Mouse (Mus musculus) liver, embryonic 14.5 days (tissue): Measurements from ENCODE around the gene Dnah8.

Source experiments
- CTCF ChIP-seq: IDR thresholded peaks from 2 replicates; pipeline ENCODE4 v1.5.1; 2016; ENCODE audit warnings: antibody characterized with exemption, low read depth, control low read depth
- EP300 ChIP-seq: IDR thresholded peaks from 2 replicates; pipeline ENCODE4 v1.6.1; 2016; ENCODE audit warnings: antibody characterized with exemption, low read depth

- TF ChIP-seq CTCF (no peak), EP300 (no peak)
Observed at GRCm38 (mm10) chr17:30618136-30618891, 5.8 kb upstream of the Dnah8 start.
